Mouse (Mus musculus): ENCODE results near the gene Cyp11a1. TPM values are rescaled to one million over a fixed set of nuclear protein-coding genes. Genes with fewer than 3 reads are reported as not detected.

The Cyp11a1 gene
- polyA plus RNA-seq, 1 experiment from 2014 or later, result 0.51 TPM

GRCm38 (mm10) chr9:58049861-58050260 lies 43.6 kb downstream of the Cyp11a1 start:
- 81% methylated on average over 7 of the region's 7 CpGs for WGBS

GRCm38 (mm10) chr9:58051937-58052336 lies 45.7 kb downstream of the Cyp11a1 start:
- no peaks in the 10 kb centered on the region for H3K27me3 ChIP-seq (ENCODE audit: control insufficient read depth, insufficient read depth, low read length)
- ATAC-seq (ENCODE audit: low FRiP score, low TSS enrichment), result no peak
- no peak overlapping the region for H3K4me3 ChIP-seq (replicated peaks; ENCODE audit: low read depth, low read length)
- H3K4me2 ChIP-seq (ENCODE audit: low read length), result no peak overlapping the region
- no peak overlapping the region for H3K9ac ChIP-seq (replicated peaks; ENCODE audit: low read length)
- H3K36me3 ChIP-seq (ENCODE audit: control insufficient read depth, insufficient read depth, low read length), result no peaks in the 10 kb centered on the region
- WGBS, result 31% methylated on average over 5 of the region's 5 CpGs
- DNase-seq, result peak; percentile 72
- H3K9me3 ChIP-seq (ENCODE audit: control insufficient read depth, low read length), result no peaks in the 10 kb centered on the region
- H3K27ac ChIP-seq (replicated peaks; ENCODE audit: low read depth, low read length), result 0 out of 2 replicates have a peak overlapping the region, but pooled peaks have one; percentile 46
- H3K4me1 ChIP-seq (ENCODE audit: control insufficient read depth, insufficient read depth, low read length), result peaks cover 71% of the 10 kb centered on the region

More at GRCm38 (mm10) chr9:58049861-58050260, 43.6 kb downstream of the Cyp11a1 start:
- Histone ChIP-seq H3K9ac (replicated peaks; ENCODE audit: low read length) (no peak overlapping the region; the same call in 1 of the 2 replicates), H3K4me1 (ENCODE audit: control insufficient read depth, insufficient read depth, low read length) (peaks cover 78% of the 10 kb centered on the region), H3K27ac (replicated peaks; ENCODE audit: low read depth, low read length) (peak overlapping the region; percentile 88; the same call in 1 of the 2 replicates), H3K9me3 (ENCODE audit: control insufficient read depth, low read length) (no peaks in the 10 kb centered on the region), H3K4me2 (ENCODE audit: low read length) (no peak overlapping the region), H3K4me3 (replicated peaks; ENCODE audit: low read depth, low read length) (no peak overlapping the region), H3K27me3 (ENCODE audit: control insufficient read depth, insufficient read depth, low read length) (no peaks in the 10 kb centered on the region), H3K36me3 (ENCODE audit: control insufficient read depth, insufficient read depth, low read length) (no peaks in the 10 kb centered on the region)
- no peak for ATAC-seq (ENCODE audit: low FRiP score, low TSS enrichment)
- DNase-seq, result no peak

- no peak for ATAC-seq (ENCODE audit: low FRiP score, low TSS enrichment)
- Histone ChIP-seq H3K36me3 (ENCODE audit: control insufficient read depth, insufficient read depth, low read length) (no peaks in the 10 kb centered on the region), H3K4me3 (replicated peaks; ENCODE audit: low read depth, low read length) (no peak overlapping the region), H3K9me3 (ENCODE audit: control insufficient read depth, low read length) (no peaks in the 10 kb centered on the region), H3K4me1 (ENCODE audit: control insufficient read depth, insufficient read depth, low read length) (peaks cover 60% of the 10 kb centered on the region), H3K27me3 (ENCODE audit: control insufficient read depth, insufficient read depth, low read length) (no peaks in the 10 kb centered on the region), H3K9ac (replicated peaks; ENCODE audit: low read length) (no peak overlapping the region), H3K4me2 (ENCODE audit: low read length) (no peak overlapping the region), H3K27ac (replicated peaks; ENCODE audit: low read depth, low read length) (peak overlapping the region; percentile 76)
- peak; percentile 85 for DNase-seq
- WGBS, result 15% methylated on average over 3 of the region's 3 CpGs
Measured at GRCm38 (mm10) chr9:58053102-58053501, 46.9 kb downstream of the Cyp11a1 start.

- Histone ChIP-seq H3K27me3 (ENCODE audit: control insufficient read depth, insufficient read depth, low read length) (no peaks in the 10 kb centered on the region), H3K4me3 (replicated peaks; ENCODE audit: low read depth, low read length) (no peak overlapping the region), H3K4me2 (ENCODE audit: low read length) (no peak overlapping the region), H3K27ac (replicated peaks; ENCODE audit: low read depth, low read length) (peak overlapping the region; percentile 76), H3K9me3 (ENCODE audit: control insufficient read depth, low read length) (no peaks in the 10 kb centered on the region), H3K4me1 (ENCODE audit: control insufficient read depth, insufficient read depth, low read length) (peaks cover 56% of the 10 kb centered on the region), H3K9ac (replicated peaks; ENCODE audit: low read length) (no peak overlapping the region), H3K36me3 (ENCODE audit: control insufficient read depth, insufficient read depth, low read length) (no peaks in the 10 kb centered on the region)
- ATAC-seq (ENCODE audit: low FRiP score, low TSS enrichment) (no peak), DNase-seq (no peak)
- 44% methylated on average over 3 of the region's 3 CpGs for WGBS
Measured at GRCm38 (mm10) chr9:58053544-58053943, 47.3 kb downstream of the Cyp11a1 start.

- Histone ChIP-seq H3K4me1 (ENCODE audit: control insufficient read depth, insufficient read depth, low read length) (peaks cover 51% of the 10 kb centered on the region), H3K9ac (replicated peaks; ENCODE audit: low read length) (no peak overlapping the region), H3K27ac (replicated peaks; ENCODE audit: low read depth, low read length) (peak overlapping the region; percentile 76), H3K4me2 (ENCODE audit: low read length) (no peak overlapping the region), H3K9me3 (ENCODE audit: control insufficient read depth, low read length) (no peaks in the 10 kb centered on the region), H3K36me3 (ENCODE audit: control insufficient read depth, insufficient read depth, low read length) (no peaks in the 10 kb centered on the region), H3K4me3 (replicated peaks; ENCODE audit: low read depth, low read length) (no peak overlapping the region), H3K27me3 (ENCODE audit: control insufficient read depth, insufficient read depth, low read length) (no peaks in the 10 kb centered on the region)
- WGBS, result 93% methylated on average over 1 of the region's 1 CpGs
- ATAC-seq (ENCODE audit: low FRiP score, low TSS enrichment) (no peak), DNase-seq (no peak)
Measured at GRCm38 (mm10) chr9:58054032-58054431, 47.8 kb downstream of the Cyp11a1 start.

- H3K27me3 ChIP-seq (ENCODE audit: control insufficient read depth, insufficient read depth, low read length), result no peaks in the 10 kb centered on the region
- no peaks in the 10 kb centered on the region for H3K36me3 ChIP-seq (ENCODE audit: control insufficient read depth, insufficient read depth, low read length)
- peaks cover 54% of the 10 kb centered on the region for H3K4me1 ChIP-seq (ENCODE audit: control insufficient read depth, insufficient read depth, low read length)
- no peak overlapping the region for H3K4me2 ChIP-seq (ENCODE audit: low read length)
- no peak overlapping the region for H3K4me3 ChIP-seq (replicated peaks; ENCODE audit: low read depth, low read length)
- WGBS, result 66% methylated on average over 5 of the region's 5 CpGs
- no peaks in the 10 kb centered on the region for H3K9me3 ChIP-seq (ENCODE audit: control insufficient read depth, low read length)
- H3K27ac ChIP-seq (replicated peaks; ENCODE audit: low read depth, low read length), result peak overlapping the region; percentile 64; the same call in 1 of the 2 replicates
- no peak overlapping the region for H3K9ac ChIP-seq (replicated peaks; ENCODE audit: low read length)
- ATAC-seq (ENCODE audit: low FRiP score, low TSS enrichment) (no peak), DNase-seq (no peak)
Measured at GRCm38 (mm10) chr9:58055666-58056065, 49.5 kb downstream of the Cyp11a1 start.

- no peak for ATAC-seq (ENCODE audit: low FRiP score, low TSS enrichment)
- 27% methylated on average over 1 of the region's 1 CpGs for WGBS
- Histone ChIP-seq H3K27me3 (ENCODE audit: control insufficient read depth, insufficient read depth, low read length) (no peaks in the 10 kb centered on the region), H3K4me3 (replicated peaks; ENCODE audit: low read depth, low read length) (no peak overlapping the region), H3K9me3 (ENCODE audit: control insufficient read depth, low read length) (no peaks in the 10 kb centered on the region), H3K27ac (replicated peaks; ENCODE audit: low read depth, low read length) (peak overlapping the region; percentile 83), H3K36me3 (ENCODE audit: control insufficient read depth, insufficient read depth, low read length) (no peaks in the 10 kb centered on the region), H3K4me1 (ENCODE audit: control insufficient read depth, insufficient read depth, low read length) (peaks cover 70% of the 10 kb centered on the region), H3K9ac (replicated peaks; ENCODE audit: low read length) (no peak overlapping the region), H3K4me2 (ENCODE audit: low read length) (no peak overlapping the region)
- DNase-seq, result no peak
Measured at GRCm38 (mm10) chr9:58059920-58060319, 53.7 kb downstream of the Cyp11a1 start.

- Histone ChIP-seq H3K9ac (replicated peaks; ENCODE audit: low read length) (0 out of 2 replicates have a peak overlapping the region, but pooled peaks have one; percentile 26), H3K4me1 (ENCODE audit: control insufficient read depth, insufficient read depth, low read length) (peaks cover 71% of the 10 kb centered on the region), H3K9me3 (ENCODE audit: control insufficient read depth, low read length) (no peaks in the 10 kb centered on the region), H3K27ac (replicated peaks; ENCODE audit: low read depth, low read length) (peak overlapping the region; percentile 83), H3K36me3 (ENCODE audit: control insufficient read depth, insufficient read depth, low read length) (no peaks in the 10 kb centered on the region), H3K4me3 (replicated peaks; ENCODE audit: low read depth, low read length) (no peak overlapping the region), H3K4me2 (ENCODE audit: low read length) (peak overlapping the region; percentile 17; the same call in 1 of the 2 replicates), H3K27me3 (ENCODE audit: control insufficient read depth, insufficient read depth, low read length) (no peaks in the 10 kb centered on the region)
- DNase-seq (peak; percentile 84), ATAC-seq (ENCODE audit: low FRiP score, low TSS enrichment) (peak; percentile 66)
- 6% methylated on average over 23 of the region's 23 CpGs for WGBS
Measured at GRCm38 (mm10) chr9:58060677-58061667, 54.8 kb downstream of the Cyp11a1 start.

Data from midbrain, embryonic 14.5 days (tissue).